Mouse (Mus musculus) liver, adult 2 months (tissue): ENCODE measurements at regions not wholly inside any gene's neighbourhood (a gene's known extent, or its start where the extent isn't known, plus 50 kb on each side); places are given as distances from the start of the nearest gene placed in this dataset.

Experiments used
- DNase-seq: peaks from one replicate; pipeline ENCODE4 v3.0.0-alpha.2; 2011; ENCODE audit warnings: low read depth, low spot score; ENCODE audit errors: extremely low read depth
- H3K27ac ChIP-seq: fragments of 200-500 bp; replicated peaks from 2 replicates; pipeline ENCODE4 v1.5.1; 2012; ENCODE audit warnings: low read depth, mild to moderate bottlenecking, control low read depth, inconsistent platforms, low read length; ENCODE audit not compliant: insufficient read depth
- H3K27me3 ChIP-seq: fragments of 200-500 bp; 2 replicates; pipeline ENCODE4 v1.6.1; 2012; ENCODE audit warnings: mild to moderate bottlenecking, moderate library complexity, low read length, inconsistent platforms; ENCODE audit not compliant: control insufficient read depth, insufficient read depth
- H3K36me3 ChIP-seq: fragments of 200-500 bp; 2 replicates; pipeline ENCODE4 v1.6.1; 2012; ENCODE audit warnings: low read length, inconsistent platforms; ENCODE audit not compliant: control insufficient read depth, insufficient read depth
- H3K4me1 ChIP-seq: fragments of 200-500 bp; 2 replicates; pipeline ENCODE4 v1.6.1; 2011; ENCODE audit warnings: low read length; ENCODE audit not compliant: control insufficient read depth, insufficient read depth
- H3K4me3 ChIP-seq: fragments of 200-500 bp; 2 replicates; pipeline ENCODE4 v1.5.1; 2011; ENCODE audit warnings: low read depth, mild to moderate bottlenecking, control low read depth, low read length, moderate library complexity; ENCODE audit not compliant: insufficient read depth
- H3K79me2 ChIP-seq: fragments of 200-500 bp; 2 replicates; pipeline ENCODE4 v1.6.1; 2012; ENCODE audit warnings: inconsistent platforms, mild to moderate bottlenecking, low read length, moderate library complexity; ENCODE audit not compliant: control insufficient read depth, insufficient read depth
- H3K9ac ChIP-seq: fragments of 200-500 bp; 2 replicates; pipeline ENCODE4 v1.6.1; 2012; ENCODE audit warnings: low read depth, mild to moderate bottlenecking, control low read depth, inconsistent platforms, low read length
- CTCF ChIP-seq: fragments of 200-500 bp; IDR thresholded peaks from 2 replicates; pipeline ENCODE4 v1.5.1; 2011; ENCODE audit warnings: low read depth, low read length, control low read depth
- POLR2A ChIP-seq: fragments of 200-500 bp; IDR thresholded peaks from 2 replicates; pipeline ENCODE4 v1.6.1; 2011; ENCODE audit warnings: low read length, control low read depth; ENCODE audit not compliant: insufficient read depth; ENCODE audit errors: extremely low read depth
- WGBS: fragments of 180-500 bp; shearing (Covaris S2); methylation state at CpG from one replicate; pipeline ENCODE4 v1.1.7; 2018; 5-methylcytosine and 5-hydroxymethylcytosine counted together

DNA sequence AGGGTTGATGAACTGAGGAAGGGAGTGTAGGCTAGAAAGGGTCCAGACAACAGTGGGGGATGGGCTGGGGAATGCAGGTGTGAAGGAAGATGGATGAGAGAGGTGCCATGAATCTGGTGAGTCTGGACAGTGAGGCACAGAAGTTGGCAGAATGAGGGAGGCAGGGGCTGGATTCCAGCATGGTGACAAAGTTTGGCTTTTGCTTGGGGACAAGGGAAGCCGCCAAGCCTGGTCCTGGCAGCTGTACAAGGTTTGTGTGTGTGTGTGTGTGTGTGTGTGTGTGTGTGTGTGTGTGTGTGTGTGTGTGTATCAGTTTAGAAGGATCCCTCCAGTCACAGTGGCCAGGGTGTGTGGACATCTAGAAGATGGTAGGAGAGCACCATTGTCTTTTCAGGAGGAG is 270.4 kb downstream of the Rps24 start:
- Histone ChIP-seq H3K4me3 (no peak overlapping the region), H3K36me3 (no peaks in the 10 kb centered on the region), H3K27me3 (no peaks in the 10 kb centered on the region), H3K4me1 (no peaks in the 10 kb centered on the region), H3K79me2 (no peaks in the 10 kb centered on the region), H3K27ac (no peak overlapping the region), H3K9ac (no peak overlapping the region)
- DNase-seq = no peak
- WGBS = 28% methylated on average over 1 of the region's 1 CpGs
- TF ChIP-seq POLR2A (no peak), CTCF (no peak)

DNA sequence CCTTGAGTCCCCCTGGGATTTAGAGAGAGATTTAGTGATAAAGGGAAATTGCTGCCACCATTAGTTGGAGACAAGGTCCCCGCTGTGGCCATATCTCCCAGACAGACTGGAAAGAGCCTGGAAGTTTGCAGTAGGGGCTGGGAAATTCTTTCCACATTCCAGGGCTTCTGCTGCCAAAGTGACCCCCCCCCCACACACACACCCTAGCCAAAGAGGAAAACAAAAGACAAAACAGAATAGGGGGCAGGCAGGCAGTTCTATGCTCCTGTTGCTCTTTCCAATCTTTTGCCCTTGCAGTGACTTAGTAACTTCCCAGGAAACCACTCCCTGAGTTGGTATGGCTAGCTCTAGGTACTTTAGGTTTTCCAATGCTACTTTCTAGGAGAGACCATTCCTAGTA is 270.9 kb downstream of the Rps24 start:
- Histone ChIP-seq H3K36me3 (no peaks in the 10 kb centered on the region), H3K4me1 (no peaks in the 10 kb centered on the region), H3K27ac (no peak overlapping the region), H3K27me3 (no peaks in the 10 kb centered on the region), H3K79me2 (no peaks in the 10 kb centered on the region), H3K4me3 (no peak overlapping the region), H3K9ac (no peak overlapping the region)
- DNase-seq = no peak
- no peak for TF ChIP-seq POLR2A
- TF ChIP-seq CTCF = no peak
- 33% methylated on average over 1 of the region's 1 CpGs for WGBS

DNA sequence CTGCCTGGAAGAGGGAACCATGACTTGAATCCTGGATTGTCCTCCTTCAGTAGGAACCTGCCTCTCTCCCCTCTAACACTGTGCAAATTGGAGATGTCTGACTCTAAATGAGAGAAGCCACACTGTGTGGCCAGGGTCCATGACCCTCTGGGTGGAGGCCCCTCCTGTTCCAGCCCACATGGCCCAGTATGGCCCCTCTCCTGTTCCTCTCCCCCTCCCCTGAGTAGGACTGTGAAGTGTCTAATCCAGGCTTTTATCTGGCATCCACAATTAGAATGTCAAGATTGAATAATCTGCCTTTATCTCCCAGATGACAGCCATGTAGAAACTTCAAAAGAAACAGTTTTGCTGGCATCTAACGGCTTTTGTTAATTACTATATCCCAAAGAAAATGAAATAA is 274.0 kb downstream of the Rps24 start:
- Histone ChIP-seq H3K27ac (no peak overlapping the region), H3K9ac (no peak overlapping the region), H3K4me1 (no peaks in the 10 kb centered on the region), H3K27me3 (no peaks in the 10 kb centered on the region; the same call in 1 of the 2 replicates), H3K36me3 (no peaks in the 10 kb centered on the region), H3K79me2 (no peaks in the 10 kb centered on the region), H3K4me3 (no peak overlapping the region)
- DNase-seq = no peak
- 81% methylated on average over 1 of the region's 1 CpGs for WGBS
- TF ChIP-seq POLR2A (no peak), CTCF (no peak)

DNA sequence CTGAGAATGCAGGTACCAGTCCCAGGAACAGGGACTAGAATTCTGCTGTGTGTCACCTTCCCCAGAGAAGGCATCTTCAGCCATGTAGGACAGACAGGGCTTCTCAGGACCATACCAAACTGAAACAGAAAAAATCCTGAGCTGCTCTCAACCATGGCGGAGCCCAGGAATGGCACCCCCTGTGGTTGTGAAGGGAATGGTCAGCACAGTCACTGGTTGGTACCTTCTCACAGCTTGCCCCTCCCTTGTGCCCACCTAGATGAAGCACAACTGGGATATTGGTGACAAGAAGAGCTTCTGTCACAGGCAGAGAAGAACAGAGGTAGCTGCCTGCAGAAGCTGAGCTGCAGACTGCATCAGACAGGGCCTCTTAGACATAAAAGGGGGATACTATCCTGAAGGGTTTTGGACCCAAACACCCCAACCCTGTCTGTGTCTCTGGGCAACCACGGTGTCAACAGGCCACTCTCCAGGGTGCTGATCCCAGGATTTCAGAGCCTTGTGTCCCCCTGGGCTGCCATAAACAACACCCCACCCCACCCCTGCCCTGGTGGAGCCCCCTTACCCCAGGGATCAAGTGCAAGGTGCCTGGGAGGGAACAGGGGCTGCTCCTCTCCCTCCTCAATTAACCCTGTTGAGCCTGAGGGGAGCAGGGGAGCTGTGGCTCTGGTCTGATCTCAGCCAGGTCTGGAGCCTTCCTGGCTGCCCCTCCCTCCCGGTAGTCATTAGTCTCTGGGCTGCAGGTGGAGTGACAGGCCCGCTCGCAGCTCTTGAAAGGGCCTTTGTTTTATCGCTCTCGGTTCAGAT is 275.7 kb downstream of the Rps24 start:
- Histone ChIP-seq H3K4me3 (no peak overlapping the region), H3K79me2 (no peaks in the 10 kb centered on the region), H3K27ac (no peak overlapping the region), H3K36me3 (no peaks in the 10 kb centered on the region), H3K9ac (no peak overlapping the region), H3K4me1 (no peaks in the 10 kb centered on the region), H3K27me3 (no peaks in the 10 kb centered on the region; the same call in 1 of the 2 replicates)
- TF ChIP-seq CTCF = no peak
- no peak for TF ChIP-seq POLR2A
- no peak for DNase-seq
- 19% methylated on average over 7 of the region's 7 CpGs for WGBS

DNA sequence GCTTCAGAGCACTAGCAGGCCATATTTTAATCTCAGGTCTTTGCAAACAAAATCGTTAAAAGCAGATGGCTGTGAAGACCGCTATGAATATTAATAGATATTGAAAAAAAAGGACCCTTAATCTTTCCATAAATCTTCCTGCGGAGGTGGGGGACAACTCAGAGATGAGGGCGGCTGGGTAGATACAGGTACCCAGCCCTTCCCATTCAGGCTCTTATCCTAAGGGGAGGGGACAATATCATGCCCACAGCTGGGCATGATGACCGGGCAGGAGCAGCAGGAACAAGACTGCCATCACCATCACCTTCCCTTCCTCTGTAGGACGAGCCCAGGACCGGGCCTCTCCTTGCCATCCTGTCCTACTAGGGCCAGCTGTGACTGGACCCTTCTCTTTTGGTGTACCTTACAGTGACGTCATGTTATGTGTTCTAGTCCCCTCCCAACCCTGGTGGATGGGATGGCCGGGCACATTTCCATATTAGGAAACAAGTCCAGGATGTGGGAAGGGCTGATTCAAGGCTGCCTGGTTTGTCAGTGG is 276.4 kb downstream of the Rps24 start:
- H3K27ac ChIP-seq = no peak overlapping the region
- WGBS = 62% methylated on average over 9 of the region's 9 CpGs
- H3K9ac ChIP-seq = no peak overlapping the region
- H3K4me1 ChIP-seq = no peaks in the 10 kb centered on the region
- no peaks in the 10 kb centered on the region for H3K36me3 ChIP-seq
- no peaks in the 10 kb centered on the region for H3K79me2 ChIP-seq
- no peaks in the 10 kb centered on the region; the same call in 1 of the 2 replicates for H3K27me3 ChIP-seq
- no peak for TF ChIP-seq CTCF
- no peak for TF ChIP-seq POLR2A
- H3K4me3 ChIP-seq = no peak overlapping the region
- no peak for DNase-seq

DNA sequence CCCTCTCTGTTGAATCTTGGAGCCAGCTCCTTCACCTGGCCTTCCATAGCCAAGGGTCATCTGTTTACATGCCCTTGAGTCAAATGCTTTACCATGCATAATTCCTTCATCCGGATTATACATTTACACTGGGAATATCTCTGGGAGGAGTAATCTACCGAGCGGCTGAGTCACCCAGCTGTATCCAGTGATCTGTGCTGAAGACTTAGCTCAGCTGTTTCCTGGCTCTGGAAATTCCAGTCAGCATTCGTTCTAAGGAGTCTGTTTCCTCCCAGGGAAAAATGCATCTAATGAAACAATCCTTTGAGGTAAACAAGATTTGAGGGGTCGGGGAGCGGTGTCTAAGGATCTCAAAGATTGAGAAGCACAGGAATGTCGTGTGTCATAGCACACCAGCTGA is 276.9 kb downstream of the Rps24 start:
- no peaks in the 10 kb centered on the region; the same call in 1 of the 2 replicates for H3K27me3 ChIP-seq
- no peaks in the 10 kb centered on the region for H3K4me1 ChIP-seq
- WGBS = 68% methylated on average over 7 of the region's 7 CpGs
- H3K9ac ChIP-seq = no peak overlapping the region
- no peak for DNase-seq
- H3K79me2 ChIP-seq = no peaks in the 10 kb centered on the region
- H3K27ac ChIP-seq = no peak overlapping the region
- no peak for TF ChIP-seq POLR2A
- no peak for TF ChIP-seq CTCF
- no peaks in the 10 kb centered on the region for H3K36me3 ChIP-seq
- H3K4me3 ChIP-seq = no peak overlapping the region
